Mouse (Mus musculus): ENCODE measurements around the gene Ppp1r15b. TPM values are rescaled to one million over a fixed set of nuclear protein-coding genes. Genes with fewer than 3 reads are reported as not detected.

The Ppp1r15b gene
- polyA plus RNA-seq, 1 experiment from 2014 or later, result 37.8 TPM

DNA sequence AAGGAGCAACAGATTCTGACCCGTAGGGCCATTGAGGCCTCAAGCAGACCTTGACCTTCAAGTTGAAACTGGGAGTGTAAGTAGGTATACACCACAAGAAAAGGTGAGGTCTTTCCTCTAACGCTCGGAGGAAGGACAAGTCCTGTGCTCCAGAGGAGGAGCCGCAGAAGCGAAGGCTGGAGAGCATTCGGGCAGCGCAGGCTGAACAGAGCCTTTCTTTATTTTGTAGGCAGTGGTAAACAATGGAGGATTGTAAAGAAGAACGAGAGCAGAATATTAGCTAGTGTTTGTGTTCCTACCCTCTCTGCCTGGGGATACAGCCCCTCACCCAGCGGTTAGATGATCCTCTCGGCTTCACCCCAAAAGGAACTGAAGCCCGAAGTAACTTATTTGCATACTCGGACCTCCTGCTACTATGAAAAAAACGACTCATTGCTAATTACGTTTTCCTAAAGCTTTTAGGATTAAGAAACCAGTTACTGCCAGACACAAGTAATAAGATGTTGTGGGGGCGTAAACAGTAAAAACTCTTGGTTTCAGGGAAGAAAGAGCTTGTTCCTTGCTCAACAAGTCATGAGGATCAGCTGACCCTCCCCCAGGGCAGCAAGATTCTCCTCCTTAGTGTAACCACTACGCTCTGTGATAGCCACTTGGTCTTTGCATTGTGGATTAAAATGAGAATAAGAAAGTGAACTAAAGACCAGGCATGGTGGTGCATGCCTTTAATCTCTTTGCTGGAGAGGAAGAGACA lies 1.3 kb upstream of the Ppp1r15b start:
- Histone ChIP-seq H3K4me2 (replicated peaks; ENCODE audit: low read depth, low read length) (peak overlapping the region; percentile 15), H3K27ac (ENCODE audit: low read depth, low read length) (peak overlapping the region; percentile 56), H3K36me3 (ENCODE audit: control insufficient read depth, insufficient read depth, low read length) (no peaks in the 10 kb centered on the region), H3K9me3 (ENCODE audit: control insufficient read depth, low read length) (no peaks in the 10 kb centered on the region), H3K27me3 (ENCODE audit: control insufficient read depth, insufficient read depth, low read length) (no peaks in the 10 kb centered on the region), H3K9ac (ENCODE audit: low read depth, low read length) (no peak overlapping the region), H3K4me3 (ENCODE audit: low read depth, low read length) (no peak overlapping the region), H3K4me1 (replicated peaks; ENCODE audit: control insufficient read depth, insufficient read depth, low read length) (peaks cover 17% of the 10 kb centered on the region)
- ATAC-seq (ENCODE audit: low FRiP score) (no peak), DNase-seq (ENCODE audit: low spot score) (peak; percentile 44)
- WGBS, result 17% methylated on average over 16 of the region's 16 CpGs

DNA sequence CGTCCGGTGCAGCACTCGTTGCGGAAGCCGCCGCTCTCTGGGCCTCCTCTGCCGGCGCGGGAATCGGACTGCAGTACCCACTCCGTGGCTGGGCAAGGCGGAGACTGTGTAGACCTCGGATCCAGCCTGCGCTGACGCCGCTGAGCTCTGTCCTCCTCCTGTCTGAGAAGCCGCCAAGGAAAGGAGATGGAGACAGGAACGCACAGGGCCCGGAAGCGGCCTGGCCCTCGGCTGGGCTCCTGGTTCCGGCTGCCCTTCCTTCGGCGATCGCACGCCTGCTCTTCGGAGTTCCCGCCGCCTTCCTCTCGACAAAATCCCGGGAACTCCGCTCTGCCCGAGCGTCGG lies 590 bp downstream of the Ppp1r15b start:
- Histone ChIP-seq H3K4me1 (replicated peaks; ENCODE audit: control insufficient read depth, insufficient read depth, low read length) (peaks cover 20% of the 10 kb centered on the region), H3K36me3 (ENCODE audit: control insufficient read depth, insufficient read depth, low read length) (no peaks in the 10 kb centered on the region), H3K9me3 (ENCODE audit: control insufficient read depth, low read length) (no peaks in the 10 kb centered on the region), H3K4me3 (ENCODE audit: low read depth, low read length) (peak overlapping the region; percentile 98), H3K27me3 (ENCODE audit: control insufficient read depth, insufficient read depth, low read length) (no peaks in the 10 kb centered on the region), H3K4me2 (replicated peaks; ENCODE audit: low read depth, low read length) (peak overlapping the region; percentile 98), H3K27ac (ENCODE audit: low read depth, low read length) (peak overlapping the region; percentile 95), H3K9ac (ENCODE audit: low read depth, low read length) (peak overlapping the region; percentile 98)
- under 1% methylated on average over 35 of the region's 35 CpGs for WGBS
- ATAC-seq (ENCODE audit: low FRiP score) (no peak), DNase-seq (ENCODE audit: low spot score) (no peak)

GRCm38 (mm10) chr1:133131936-133132335 lies 993 bp downstream of the Ppp1r15b start:
- H3K9me3 ChIP-seq (ENCODE audit: control insufficient read depth, low read length), result no peaks in the 10 kb centered on the region
- H3K9ac ChIP-seq (ENCODE audit: low read depth, low read length), result peak overlapping the region; percentile 98
- peak overlapping the region; percentile 95; the same call in 1 of the 2 replicates for H3K27ac ChIP-seq (ENCODE audit: low read depth, low read length)
- ATAC-seq (ENCODE audit: low FRiP score) (no peak), DNase-seq (ENCODE audit: low spot score) (peak; percentile 47)
- H3K4me1 ChIP-seq (replicated peaks; ENCODE audit: control insufficient read depth, insufficient read depth, low read length), result peaks cover 20% of the 10 kb centered on the region
- peak overlapping the region; percentile 98 for H3K4me2 ChIP-seq (replicated peaks; ENCODE audit: low read depth, low read length)
- peak overlapping the region; percentile 98 for H3K4me3 ChIP-seq (ENCODE audit: low read depth, low read length)
- no peaks in the 10 kb centered on the region for H3K36me3 ChIP-seq (ENCODE audit: control insufficient read depth, insufficient read depth, low read length)
- no peaks in the 10 kb centered on the region for H3K27me3 ChIP-seq (ENCODE audit: control insufficient read depth, insufficient read depth, low read length)
- under 1% methylated on average over 11 of the region's 11 CpGs for WGBS

GRCm38 (mm10) chr1:133132388-133133326 lies 1.7 kb downstream of the Ppp1r15b start:
- 17% methylated on average over 26 of the region's 26 CpGs for WGBS
- H3K4me1 ChIP-seq (replicated peaks; ENCODE audit: control insufficient read depth, insufficient read depth, low read length), result peaks cover 20% of the 10 kb centered on the region
- H3K4me2 ChIP-seq (replicated peaks; ENCODE audit: low read depth, low read length), result peak overlapping the region; percentile 98
- DNase-seq (ENCODE audit: low spot score), result no peak
- H3K27ac ChIP-seq (ENCODE audit: low read depth, low read length), result peak overlapping the region; percentile 95
- peak overlapping the region; percentile 98 for H3K4me3 ChIP-seq (ENCODE audit: low read depth, low read length)
- no peaks in the 10 kb centered on the region for H3K9me3 ChIP-seq (ENCODE audit: control insufficient read depth, low read length)
- peak overlapping the region; percentile 98 for H3K9ac ChIP-seq (ENCODE audit: low read depth, low read length)
- no peaks in the 10 kb centered on the region for H3K36me3 ChIP-seq (ENCODE audit: control insufficient read depth, insufficient read depth, low read length)
- ATAC-seq (ENCODE audit: low FRiP score), result no peak
- H3K27me3 ChIP-seq (ENCODE audit: control insufficient read depth, insufficient read depth, low read length), result no peaks in the 10 kb centered on the region

- WGBS, result 8% methylated on average over 2 of the region's 2 CpGs
- DNase-seq (ENCODE audit: low spot score) (no peak), ATAC-seq (ENCODE audit: low FRiP score) (no peak)
- Histone ChIP-seq H3K9me3 (ENCODE audit: control insufficient read depth, low read length) (no peaks in the 10 kb centered on the region), H3K4me1 (replicated peaks; ENCODE audit: control insufficient read depth, insufficient read depth, low read length) (peaks cover 20% of the 10 kb centered on the region), H3K4me2 (replicated peaks; ENCODE audit: low read depth, low read length) (peak overlapping the region; percentile 98), H3K4me3 (ENCODE audit: low read depth, low read length) (peak overlapping the region; percentile 98), H3K27ac (ENCODE audit: low read depth, low read length) (no peak overlapping the region), H3K27me3 (ENCODE audit: control insufficient read depth, insufficient read depth, low read length) (no peaks in the 10 kb centered on the region), H3K9ac (ENCODE audit: low read depth, low read length) (peak overlapping the region; percentile 98), H3K36me3 (ENCODE audit: control insufficient read depth, insufficient read depth, low read length) (no peaks in the 10 kb centered on the region)
These were observed 2.5 kb downstream of the Ppp1r15b start for GRCm38 (mm10) chr1:133133425-133133824.

DNA sequence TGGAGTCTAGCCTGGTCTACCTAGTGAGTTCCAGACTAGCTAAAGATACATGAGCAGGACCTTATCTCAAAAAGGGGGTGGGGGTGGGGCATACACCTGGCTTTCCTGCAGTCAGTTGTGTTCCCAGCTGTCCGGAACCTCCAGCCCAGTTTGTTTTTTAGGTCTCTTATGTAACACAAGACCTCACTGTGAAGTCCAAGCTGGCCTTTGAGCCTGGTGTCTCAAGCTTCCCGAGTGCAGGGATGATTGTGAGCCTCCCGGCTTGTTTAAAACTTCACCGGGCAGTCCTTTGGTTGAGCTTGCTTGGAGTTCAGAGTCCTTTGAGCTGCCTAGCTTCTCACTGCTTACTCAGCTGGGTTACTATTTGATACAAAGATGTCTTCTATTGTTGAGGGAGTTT lies 3.1 kb downstream of the Ppp1r15b start:
- DNase-seq (ENCODE audit: low spot score) (no peak), ATAC-seq (ENCODE audit: low FRiP score) (no peak)
- Histone ChIP-seq H3K27me3 (ENCODE audit: control insufficient read depth, insufficient read depth, low read length) (no peaks in the 10 kb centered on the region), H3K4me2 (replicated peaks; ENCODE audit: low read depth, low read length) (peak overlapping the region; percentile 98), H3K4me1 (replicated peaks; ENCODE audit: control insufficient read depth, insufficient read depth, low read length) (peaks cover 20% of the 10 kb centered on the region), H3K4me3 (ENCODE audit: low read depth, low read length) (peak overlapping the region; percentile 98), H3K9me3 (ENCODE audit: control insufficient read depth, low read length) (no peaks in the 10 kb centered on the region), H3K36me3 (ENCODE audit: control insufficient read depth, insufficient read depth, low read length) (no peaks in the 10 kb centered on the region), H3K9ac (ENCODE audit: low read depth, low read length) (peak overlapping the region; percentile 51), H3K27ac (ENCODE audit: low read depth, low read length) (no peak overlapping the region)
- WGBS, result 21% methylated on average over 4 of the region's 4 CpGs

DNA sequence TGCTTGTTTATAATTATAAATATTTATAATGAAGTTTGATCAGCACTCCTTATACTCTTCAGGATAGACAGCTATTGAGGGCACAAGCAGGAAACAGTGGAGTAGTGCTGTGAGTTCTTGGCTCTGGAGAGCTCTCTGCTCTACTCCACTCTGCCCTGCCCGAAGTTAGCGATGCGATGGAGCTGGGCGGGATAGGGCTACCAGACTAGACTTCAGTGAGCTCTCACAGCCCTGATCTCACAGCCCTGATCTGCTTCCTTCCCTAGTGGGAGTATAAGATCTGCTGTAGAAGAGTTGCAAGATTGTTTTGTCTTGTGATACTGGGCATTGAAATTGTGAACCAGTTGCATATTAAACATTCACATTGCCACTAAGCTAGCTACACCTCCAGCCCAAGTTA lies 3.9 kb downstream of the Ppp1r15b start:
- H3K36me3 ChIP-seq (ENCODE audit: control insufficient read depth, insufficient read depth, low read length), result peaks cover 4% of the 10 kb centered on the region; the same call in 1 of the 2 replicates
- DNase-seq (ENCODE audit: low spot score) (no peak), ATAC-seq (ENCODE audit: low FRiP score) (no peak)
- peak overlapping the region; percentile 98 for H3K4me2 ChIP-seq (replicated peaks; ENCODE audit: low read depth, low read length)
- no peaks in the 10 kb centered on the region for H3K9me3 ChIP-seq (ENCODE audit: control insufficient read depth, low read length)
- 74% methylated on average over 4 of the region's 4 CpGs for WGBS
- peak overlapping the region; percentile 7; the same call in 1 of the 2 replicates for H3K9ac ChIP-seq (ENCODE audit: low read depth, low read length)
- peak overlapping the region; percentile 98 for H3K4me3 ChIP-seq (ENCODE audit: low read depth, low read length)
- H3K27ac ChIP-seq (ENCODE audit: low read depth, low read length), result no peak overlapping the region
- peaks cover 14% of the 10 kb centered on the region for H3K4me1 ChIP-seq (replicated peaks; ENCODE audit: control insufficient read depth, insufficient read depth, low read length)
- H3K27me3 ChIP-seq (ENCODE audit: control insufficient read depth, insufficient read depth, low read length), result no peaks in the 10 kb centered on the region

- Histone ChIP-seq H3K4me1 (replicated peaks; ENCODE audit: control insufficient read depth, insufficient read depth, low read length) (peaks cover 12% of the 10 kb centered on the region), H3K27ac (ENCODE audit: low read depth, low read length) (no peak overlapping the region), H3K4me2 (replicated peaks; ENCODE audit: low read depth, low read length) (peak overlapping the region; percentile 17; the same call in 1 of the 2 replicates), H3K36me3 (ENCODE audit: control insufficient read depth, insufficient read depth, low read length) (peaks cover 7% of the 10 kb centered on the region; the same call in 1 of the 2 replicates), H3K9me3 (ENCODE audit: control insufficient read depth, low read length) (no peaks in the 10 kb centered on the region), H3K9ac (ENCODE audit: low read depth, low read length) (no peak overlapping the region), H3K4me3 (ENCODE audit: low read depth, low read length) (no peak overlapping the region), H3K27me3 (ENCODE audit: control insufficient read depth, insufficient read depth, low read length) (no peaks in the 10 kb centered on the region)
- DNase-seq (ENCODE audit: low spot score) (no peak), ATAC-seq (ENCODE audit: low FRiP score) (no peak)
- 79% methylated on average over 5 of the region's 5 CpGs for WGBS
These were observed 4.9 kb downstream of the Ppp1r15b start for GRCm38 (mm10) chr1:133135808-133136207.
